Mouse (Mus musculus) gastrocnemius, adult 8-10 months (tissue): Measurements from ENCODE around the gene Gucy2c. TPM values are rescaled to one million over a fixed set of nuclear protein-coding genes. Genes with fewer than 3 reads are reported as not detected.

ENCODE experiments used
- DNase-seq, 2 experiments: peaks; one replicate each; pipeline ENCODE4 v3.0.0; 2022; ENCODE audit warnings: low spot score in 2 of 2
- total RNA-seq, 4 experiments: library from RNA; stranded (reverse); gene quantifications; 2 replicates each; pipeline ENCODE4 v1.2.4; 2022

Gene Gucy2c
- total RNA-seq, 4 experiments from 2014 or later = not detected

GRCm38 (mm10) chr6:136742352-136743118, 39.0 kb downstream of the Gucy2c start:
- DNase-seq = peak; percentile 52 to 60

GRCm38 (mm10) chr6:136741281-136741680, 40.3 kb downstream of the Gucy2c start:
- DNase-seq = no peak

- DNase-seq = no peak
Observed at GRCm38 (mm10) chr6:136735766-136736165, 45.8 kb downstream of the Gucy2c start.

GRCm38 (mm10) chr6:136728144-136728543, 53.4 kb downstream of the Gucy2c start:
- no peak for DNase-seq

GRCm38 (mm10) chr6:136723171-136723570, 58.4 kb downstream of the Gucy2c start:
- no peak for DNase-seq

- no peak for DNase-seq
Observed at GRCm38 (mm10) chr6:136722565-136722964, 59.0 kb downstream of the Gucy2c start.

- peak; percentile 19 to 21 for DNase-seq
Observed at GRCm38 (mm10) chr6:136721925-136722324, 59.6 kb downstream of the Gucy2c start.

- no peak for DNase-seq
Observed at GRCm38 (mm10) chr6:136720436-136720835, 61.1 kb downstream of the Gucy2c start.

- no peak for DNase-seq
Observed at GRCm38 (mm10) chr6:136715881-136716431, 65.6 kb downstream of the Gucy2c start.

GRCm38 (mm10) chr6:136714097-136714496, 67.5 kb downstream of the Gucy2c start:
- DNase-seq = no peak

- DNase-seq = no peak
Observed at GRCm38 (mm10) chr6:136710408-136710807, 71.2 kb downstream of the Gucy2c start.

- no peak for DNase-seq
Observed at GRCm38 (mm10) chr6:136708597-136708996, 73.0 kb downstream of the Gucy2c start.

- no peak for DNase-seq
Observed at GRCm38 (mm10) chr6:136701878-136702277, 79.7 kb downstream of the Gucy2c start.

GRCm38 (mm10) chr6:136701185-136701584, 80.4 kb downstream of the Gucy2c start:
- no peak for DNase-seq

- DNase-seq = no peak
Observed at GRCm38 (mm10) chr6:136691314-136691713, 90.3 kb downstream of the Gucy2c start.

- no peak for DNase-seq
Observed at GRCm38 (mm10) chr6:136690527-136690926, 91.0 kb downstream of the Gucy2c start.

- DNase-seq = no peak
Observed at GRCm38 (mm10) chr6:136689790-136690413, 91.7 kb downstream of the Gucy2c start.

- no peak for DNase-seq
Observed at GRCm38 (mm10) chr6:136685433-136685832, 96.1 kb downstream of the Gucy2c start.

GRCm38 (mm10) chr6:136683410-136684334, 97.9 kb downstream of the Gucy2c start:
- no peak for DNase-seq

GRCm38 (mm10) chr6:136679381-136679780, 102.2 kb downstream of the Gucy2c start:
- DNase-seq = no peak

- DNase-seq = no peak
Observed at GRCm38 (mm10) chr6:136674935-136675334, 106.6 kb downstream of the Gucy2c start.
